Mouse (Mus musculus) heart, postnatal 0 days (tissue): ENCODE measurements around the gene Mst1. TPM values are rescaled to one million over a fixed set of nuclear protein-coding genes. Genes with fewer than 3 reads are reported as not detected.

Source experiments
- ATAC-seq: fragments of 200-750 bp; cut with Nextera tagmentation; 2 replicates; pipeline ENCODE4 v1.8.0; 2017; ENCODE audit warnings: low read depth, moderate number of reproducible peaks, moderate library complexity; ENCODE audit not compliant: insufficient read depth
- DNase-seq: peaks from one replicate; pipeline ENCODE4 v3.0.0-alpha.2; 2016; ENCODE audit warnings: low spot score
- H3K27ac ChIP-seq: fragments of 300-500 bp; sonication (generic); 2 replicates; pipeline ENCODE4 v1.5.1; 2014; ENCODE audit warnings: low read depth, mild to moderate bottlenecking
- H3K27me3 ChIP-seq: fragments of 300-500 bp; sonication (generic); 2 replicates; pipeline ENCODE4 v1.6.1; 2014; ENCODE audit warnings: low read length, mixed read lengths; ENCODE audit not compliant: control insufficient read depth, insufficient read depth
- H3K36me3 ChIP-seq: fragments of 300-500 bp; sonication (generic); replicated peaks from 2 replicates; pipeline ENCODE4 v1.6.1; 2014; ENCODE audit warnings: low read length, mixed read lengths; ENCODE audit not compliant: control insufficient read depth, insufficient read depth
- H3K4me1 ChIP-seq: fragments of 300-500 bp; sonication (generic); 2 replicates; pipeline ENCODE4 v1.6.1; 2014; ENCODE audit warnings: antibody characterized with exemption; ENCODE audit not compliant: control insufficient read depth, insufficient read depth
- H3K4me2 ChIP-seq: fragments of 300-500 bp; sonication (generic); 2 replicates; pipeline ENCODE4 v1.6.1; 2014; ENCODE audit warnings: low read depth, mild to moderate bottlenecking, low read length, moderate library complexity
- H3K4me3 ChIP-seq: fragments of 300-500 bp; sonication (generic); 2 replicates; pipeline ENCODE4 v1.5.1; 2014; ENCODE audit warnings: low read depth, low read length
- H3K9ac ChIP-seq: fragments of 300-500 bp; sonication (generic); replicated peaks from 2 replicates; pipeline ENCODE4 v1.6.1; 2014; ENCODE audit warnings: low read depth, low read length, mixed read lengths
- H3K9me3 ChIP-seq: fragments of 300-500 bp; sonication (generic); replicated peaks from 2 replicates; pipeline ENCODE4 v1.6.1; 2016; ENCODE audit warnings: low read length; ENCODE audit not compliant: control insufficient read depth
- CTCF ChIP-seq: IDR thresholded peaks from 2 replicates; pipeline ENCODE4 v1.5.1; 2016; ENCODE audit warnings: antibody characterized with exemption, control low read depth, low read depth
- EP300 ChIP-seq: IDR thresholded peaks from 2 replicates; pipeline ENCODE4 v1.6.1; 2016; ENCODE audit warnings: antibody characterized with exemption, low read depth
- WGBS: fragments of 180-500 bp; shearing (Covaris S2); extraction: QIAGEN DNeasy Blood & Tissue Kit; methylation state at CpG from one replicate; pipeline ENCODE4 v1.1.7; 2014; 5-methylcytosine and 5-hydroxymethylcytosine counted together
- polyA plus RNA-seq: library from polyadenylated mRNA; unstranded; fragments of >200 nt; fragmentation: Nextera tagmentation; extraction: Ambion mirVana; gene quantifications from 2 replicates; pipeline ENCODE4 v1.2.1, GENCODE M21; 2015
- total RNA-seq: library from RNA; depleted of rRNA; stranded (reverse); fragments of >200 nt; gene quantifications from 2 replicates; pipeline ENCODE4 v1.2.3, GENCODE M21; 2014; ENCODE audit warnings: low replicate concordance

Gene Mst1
- total and polyA plus RNA-seq, 2 experiments from 2014 or later, result not detected

DNA sequence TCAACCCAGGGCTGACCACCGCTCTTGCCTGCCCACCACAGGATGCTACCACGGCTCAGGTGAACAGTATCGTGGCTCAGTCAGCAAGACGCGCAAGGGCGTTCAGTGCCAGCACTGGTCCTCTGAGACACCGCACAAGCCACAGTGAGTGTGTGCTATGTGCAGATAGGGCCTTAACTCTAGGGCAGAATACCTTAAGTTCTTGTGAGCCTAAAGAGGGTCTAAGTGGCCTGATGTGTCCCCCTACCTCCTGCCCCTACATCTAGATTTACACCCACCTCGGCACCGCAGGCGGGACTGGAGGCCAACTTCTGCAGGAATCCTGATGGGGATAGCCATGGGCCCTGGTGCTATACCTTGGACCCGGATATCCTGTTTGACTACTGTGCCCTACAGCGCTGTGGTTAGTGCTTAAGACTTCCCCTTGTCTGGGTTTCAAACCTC is 2.8 kb downstream of the Mst1 start, which contains the start of gene Rnf123:
TSS of gene Rnf123 (minus strand) at position 359 of the 444 bp plus-strand sequence.
- WGBS, result 25% methylated on average over 12 of the region's 12 CpGs
- H3K9ac ChIP-seq, result no peak within 1 kb of the TSS

DNA sequence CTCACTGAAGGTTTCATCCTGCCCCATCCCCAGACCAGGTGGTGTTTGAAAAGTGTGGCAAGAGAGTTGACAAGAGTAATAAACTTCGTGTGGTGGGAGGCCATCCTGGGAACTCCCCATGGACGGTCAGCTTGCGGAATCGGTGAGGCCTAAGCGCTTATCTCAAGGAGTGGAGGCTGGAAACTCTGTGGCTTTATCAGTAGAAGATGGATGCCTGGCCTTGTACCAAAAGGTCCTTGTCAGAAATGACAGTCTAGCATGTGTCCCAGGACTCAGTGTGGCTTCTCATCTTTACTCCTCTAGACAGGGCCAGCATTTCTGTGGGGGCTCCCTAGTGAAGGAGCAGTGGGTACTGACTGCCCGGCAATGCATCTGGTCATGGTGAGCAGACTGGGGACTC is 3.3 kb downstream of the Mst1 start:
- Histone ChIP-seq H3K27ac (no peak overlapping the region), H3K4me2 (no peak overlapping the region), H3K9me3 (no peaks in the 10 kb centered on the region), H3K4me1 (peaks cover 3% of the 10 kb centered on the region), H3K27me3 (peaks cover 23% of the 10 kb centered on the region), H3K9ac (no peak overlapping the region), H3K4me3 (no peak overlapping the region), H3K36me3 (peaks cover 48% of the 10 kb centered on the region)
- DNase-seq (no peak), ATAC-seq (no peak)
- no peak for TF ChIP-seq CTCF
- no peak for TF ChIP-seq EP300
- WGBS, result 43% methylated on average over 6 of the region's 6 CpGs

More for the DNA sequence above, 2.8 kb downstream of the Mst1 start, which contains the start of gene Rnf123:
- Histone ChIP-seq H3K9me3 (no peaks in the 10 kb centered on the region), H3K27me3 (peaks cover 23% of the 10 kb centered on the region), H3K36me3 (peaks cover 42% of the 10 kb centered on the region), H3K4me3 (no peak within 1 kb of the TSS), H3K4me1 (peaks cover 3% of the 10 kb centered on the region), H3K4me2 (peak within 1 kb of the TSS; percentile 15; the same call in 1 of the 2 replicates), H3K27ac (no peak within 1 kb of the TSS)
- DNase-seq, result no peak
- no peak for ATAC-seq
- TF ChIP-seq CTCF (no peak), EP300 (no peak)

DNA sequence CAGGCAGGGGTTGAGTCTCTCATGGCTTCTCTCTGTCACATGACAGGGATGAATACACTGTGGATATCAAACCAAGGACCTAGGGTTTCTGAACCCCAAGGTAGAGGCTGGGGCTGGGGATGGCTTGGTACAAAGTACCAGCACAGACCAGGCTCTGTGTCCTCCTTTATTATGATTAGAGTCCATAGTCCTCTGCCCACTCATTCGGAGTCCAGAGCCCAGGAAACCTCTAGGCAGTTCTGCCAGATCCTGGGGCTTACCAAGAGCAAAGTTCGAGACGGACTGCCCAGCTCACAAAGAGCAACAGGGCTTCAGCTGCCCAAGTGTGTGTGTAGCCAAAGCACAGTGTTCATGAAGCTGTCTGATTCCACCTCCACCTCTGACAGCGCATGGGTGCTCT is 5.0 kb downstream of the Mst1 start:
- no peak overlapping the region for H3K4me3 ChIP-seq
- 89% methylated on average over 4 of the region's 4 CpGs for WGBS
- H3K9me3 ChIP-seq, result no peaks in the 10 kb centered on the region
- H3K4me2 ChIP-seq, result no peak overlapping the region
- no peak for TF ChIP-seq CTCF
- no peak overlapping the region for H3K9ac ChIP-seq
- peaks cover 23% of the 10 kb centered on the region for H3K27me3 ChIP-seq
- no peak overlapping the region for H3K27ac ChIP-seq
- ATAC-seq, result no peak
- no peak for DNase-seq
- H3K36me3 ChIP-seq, result peaks cover 64% of the 10 kb centered on the region
- H3K4me1 ChIP-seq, result no peaks in the 10 kb centered on the region

DNA sequence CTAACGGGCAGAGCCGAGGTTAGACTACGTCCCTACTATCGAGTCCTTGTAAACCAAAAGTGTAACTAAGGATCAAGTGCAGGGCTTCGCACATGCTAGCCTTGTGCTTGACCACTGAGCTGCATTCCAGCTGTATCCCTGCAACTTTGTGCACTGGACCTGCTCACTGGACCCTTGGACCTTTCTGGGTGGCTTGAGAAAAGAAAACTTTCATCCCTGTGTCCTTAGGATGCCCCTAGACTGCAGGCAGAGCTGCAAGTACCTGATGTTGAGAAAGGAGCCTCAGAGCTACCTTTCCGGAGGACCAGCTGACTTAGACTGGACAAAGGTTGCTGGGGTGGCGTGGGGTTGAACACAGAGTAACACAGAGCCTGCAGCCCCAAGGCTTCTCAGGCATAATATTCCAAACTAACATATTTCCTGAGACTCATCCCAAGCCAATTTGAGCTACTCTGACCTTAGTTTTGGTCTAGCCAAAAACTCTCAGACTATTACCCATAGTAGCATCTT is 10.4 kb downstream of the Mst1 start:
- no peak for ATAC-seq
- Histone ChIP-seq H3K4me1 (peaks cover 10% of the 10 kb centered on the region; the same call in 1 of the 2 replicates), H3K4me3 (no peak overlapping the region), H3K36me3 (peaks cover 66% of the 10 kb centered on the region), H3K9me3 (no peaks in the 10 kb centered on the region), H3K27ac (no peak overlapping the region), H3K27me3 (no peaks in the 10 kb centered on the region), H3K4me2 (no peak overlapping the region), H3K9ac (no peak overlapping the region)
- DNase-seq, result no peak
- WGBS, result 96% methylated on average over 7 of the region's 7 CpGs
- no peak for TF ChIP-seq EP300
- no peak for TF ChIP-seq CTCF

DNA sequence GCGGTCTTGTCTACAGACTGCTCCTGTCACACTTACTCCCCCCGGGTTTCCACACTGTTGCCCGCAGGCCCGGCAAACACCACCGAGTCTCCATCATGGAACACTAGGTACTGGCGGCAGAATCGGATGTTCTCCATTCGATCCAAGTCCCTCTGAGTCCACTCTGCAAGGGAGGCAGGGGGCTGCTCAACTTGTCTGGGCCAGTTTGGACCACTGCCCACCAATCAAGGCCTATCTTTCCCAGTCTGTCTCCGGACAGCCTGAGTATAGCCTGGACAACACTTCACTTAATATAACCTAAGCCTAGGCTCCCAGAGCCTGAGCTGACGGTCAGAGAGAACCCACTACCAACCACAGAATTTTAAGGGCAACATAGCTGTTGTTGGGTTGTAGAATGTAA is 13.3 kb downstream of the Mst1 start:
- DNase-seq (no peak), ATAC-seq (no peak)
- Histone ChIP-seq H3K27me3 (no peaks in the 10 kb centered on the region), H3K9me3 (no peaks in the 10 kb centered on the region), H3K27ac (peak overlapping the region; percentile 81; the same call in 1 of the 2 replicates), H3K36me3 (peaks cover 37% of the 10 kb centered on the region), H3K4me1 (peaks cover 10% of the 10 kb centered on the region; the same call in 1 of the 2 replicates), H3K9ac (peak overlapping the region; percentile 75), H3K4me3 (peak overlapping the region; percentile 80), H3K4me2 (peak overlapping the region; percentile 91)
- TF ChIP-seq EP300, result no peak
- no peak for TF ChIP-seq CTCF
- 64% methylated on average over 10 of the region's 10 CpGs for WGBS
